Mouse (Mus musculus) erythroblast, embryonic 14.5 days (primary cell): ENCODE results near the gene Usp35. TPM values are rescaled to one million over a fixed set of nuclear protein-coding genes. Genes with fewer than 3 reads are reported as not detected.

ENCODE experiments used
- H3K27me3 ChIP-seq: 2 replicates; pipeline ENCODE4 v1.6.1; 2012; ENCODE audit warnings: inconsistent platforms; ENCODE audit not compliant: control insufficient read depth
- H3K36me3 ChIP-seq: 2 replicates; pipeline ENCODE4 v1.6.1; 2012; ENCODE audit warnings: mild to moderate bottlenecking, inconsistent platforms; ENCODE audit not compliant: control insufficient read depth
- H3K4me1 ChIP-seq: 2 replicates; pipeline ENCODE4 v1.6.1; 2012; ENCODE audit warnings: inconsistent platforms; ENCODE audit not compliant: control insufficient read depth
- H3K4me3 ChIP-seq: replicated peaks from 2 replicates; pipeline ENCODE3; 2012; ENCODE audit warnings: moderate library complexity, mild to moderate bottlenecking, inconsistent platforms
- H3K9me3 ChIP-seq: 2 replicates; pipeline ENCODE4 v1.6.1; 2012; ENCODE audit warnings: low read length, inconsistent platforms, mixed read lengths; ENCODE audit not compliant: control insufficient read depth
- GATA1 ChIP-seq: IDR thresholded peaks from 2 replicates; pipeline ENCODE4 v1.6.1; 2012; ENCODE audit warnings: low read length, inconsistent platforms, mixed read lengths
- TAL1 ChIP-seq: IDR thresholded peaks from 3 replicates; pipeline ENCODE4 v1.6.1; 2012; ENCODE audit warnings: low read length, inconsistent platforms, mixed read lengths
- polyA plus RNA-seq: library from polyadenylated mRNA; stranded (reverse); fragments of >175 nt; gene quantifications from 2 replicates; pipeline ENCODE4 v1.2.3, GENCODE M21; 2012

The Usp35 gene
- 0.02 TPM in 1 of 2 replicates, not detected in the other for polyA plus RNA-seq

GRCm38 (mm10) chr7:97331726-97332666 lies at the start of gene Usp35, which contains the start of gene Kctd21:
Usp35 (minus strand) TSS chr7:97332020.
Kctd21 (plus strand) TSS chr7:97332327.
- H3K9me3 ChIP-seq = no peaks in the 10 kb centered on the region
- no peak for TF ChIP-seq GATA1
- no peak for TF ChIP-seq TAL1
- H3K4me3 ChIP-seq = peak within 1 kb of the TSS; percentile 84
- no peaks in the 10 kb centered on the region for H3K36me3 ChIP-seq
- H3K27me3 ChIP-seq = peaks cover 12% of the 10 kb centered on the region
- H3K4me1 ChIP-seq = peaks cover 24% of the 10 kb centered on the region

DNA sequence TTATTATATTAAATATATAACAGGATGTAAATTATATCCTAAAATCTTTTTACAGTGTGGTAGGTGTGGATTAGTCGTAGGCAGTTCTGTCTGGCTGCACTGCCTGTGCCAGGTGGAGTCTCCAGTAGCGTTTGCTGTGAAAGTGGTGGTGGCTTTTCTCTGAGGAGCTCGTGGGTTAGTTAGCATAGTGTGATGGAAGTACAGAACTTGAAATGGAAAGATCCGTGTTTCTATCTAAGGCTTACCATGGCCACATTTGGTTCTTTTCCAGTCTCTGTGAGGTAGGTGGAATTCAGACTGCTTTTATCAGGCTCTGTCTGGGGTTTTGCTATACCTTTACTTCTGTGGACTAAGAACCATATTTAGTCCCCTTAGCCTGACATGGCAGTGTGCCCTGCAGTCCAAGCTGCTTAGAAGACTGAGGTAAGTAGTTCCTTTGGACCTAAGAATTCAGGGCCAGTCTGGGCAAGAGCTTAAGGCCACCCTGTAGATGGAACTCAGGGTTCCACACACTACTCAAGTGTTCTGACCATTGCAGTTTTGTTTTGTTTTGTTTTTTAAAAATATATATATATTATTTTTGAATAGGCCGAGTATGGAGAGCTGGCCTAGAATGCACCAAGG lies 48.8 kb upstream of the Usp35 start:
- no peak overlapping the region for H3K4me3 ChIP-seq
- H3K36me3 ChIP-seq = peaks cover 81% of the 10 kb centered on the region
- H3K27me3 ChIP-seq = no peaks in the 10 kb centered on the region
- TF ChIP-seq GATA1 (no peak), TAL1 (no peak)
- H3K9me3 ChIP-seq = no peaks in the 10 kb centered on the region
- peaks cover 4% of the 10 kb centered on the region for H3K4me1 ChIP-seq

DNA sequence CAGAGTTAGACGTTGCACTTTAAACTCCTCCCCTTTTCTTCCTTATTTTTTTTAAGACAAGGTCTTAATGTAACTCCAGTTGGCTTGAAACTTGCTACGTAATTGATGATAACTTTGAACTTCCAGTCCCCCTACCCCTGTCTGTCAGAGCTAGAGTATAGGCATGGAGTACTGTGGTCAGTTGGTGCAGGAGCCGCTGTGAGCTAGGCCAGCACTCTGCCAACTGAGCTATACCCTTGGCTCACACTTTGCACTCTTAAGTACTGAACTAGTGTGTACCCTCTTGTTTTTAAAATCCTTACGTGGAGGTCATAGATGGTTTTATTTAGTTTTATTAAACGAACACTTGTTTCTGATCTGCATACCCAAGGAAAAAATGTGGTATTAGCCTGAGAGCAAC lies 47.5 kb upstream of the Usp35 start:
- Histone ChIP-seq H3K36me3 (peaks cover 82% of the 10 kb centered on the region), H3K9me3 (no peaks in the 10 kb centered on the region), H3K4me1 (peaks cover 5% of the 10 kb centered on the region), H3K4me3 (no peak overlapping the region), H3K27me3 (no peaks in the 10 kb centered on the region)
- TF ChIP-seq GATA1 (no peak), TAL1 (no peak)

GRCm38 (mm10) chr7:97375906-97376305 lies 44.1 kb upstream of the Usp35 start:
- Histone ChIP-seq H3K9me3 (no peaks in the 10 kb centered on the region), H3K4me3 (no peak overlapping the region), H3K27me3 (no peaks in the 10 kb centered on the region), H3K4me1 (peaks cover 19% of the 10 kb centered on the region), H3K36me3 (peaks cover 56% of the 10 kb centered on the region)
- TF ChIP-seq GATA1 (no peak), TAL1 (no peak)

DNA sequence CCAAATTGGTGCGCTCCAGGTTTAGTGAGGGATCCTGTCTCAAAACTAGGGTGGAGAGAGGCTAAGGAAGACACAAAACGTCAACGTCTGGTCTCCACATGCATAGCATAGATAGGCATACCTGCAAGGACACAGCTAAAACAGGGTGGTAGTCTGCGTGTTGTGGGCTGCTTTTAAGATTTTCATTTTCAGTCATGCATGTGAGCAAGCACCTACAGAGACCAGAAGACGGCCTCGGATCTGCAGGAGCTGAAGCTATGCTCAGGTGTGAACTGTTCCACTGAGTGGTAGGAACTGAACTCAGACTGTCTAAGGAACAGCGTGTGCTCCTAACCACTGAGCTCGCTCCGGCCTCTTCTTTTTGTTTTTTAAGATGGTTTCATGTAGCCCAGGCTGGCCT lies 43.3 kb upstream of the Usp35 start:
- Histone ChIP-seq H3K27me3 (no peaks in the 10 kb centered on the region), H3K4me3 (no peak overlapping the region), H3K4me1 (peaks cover 22% of the 10 kb centered on the region), H3K9me3 (no peaks in the 10 kb centered on the region), H3K36me3 (peaks cover 51% of the 10 kb centered on the region)
- no peak for TF ChIP-seq GATA1

DNA sequence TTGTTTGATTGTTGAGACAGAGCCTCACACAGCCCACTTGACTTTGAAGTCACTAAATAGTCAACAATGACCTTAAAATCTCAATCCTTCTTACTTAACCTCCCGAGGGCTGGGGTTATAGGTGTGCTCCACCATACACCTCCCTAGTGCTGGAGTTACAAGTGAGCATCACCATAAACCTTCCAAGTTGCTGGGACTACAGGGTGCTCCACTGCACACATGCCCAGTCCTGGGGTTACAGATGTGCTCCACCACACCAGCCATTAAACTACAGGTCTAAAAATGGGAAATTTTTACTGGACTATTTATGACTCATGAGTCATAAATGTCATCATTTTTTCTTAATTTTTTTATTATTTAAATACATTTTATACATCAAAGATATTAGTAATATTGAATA lies 34.1 kb upstream of the Usp35 start:
- H3K9me3 ChIP-seq = 0 out of 2 replicates have a peak, but pooled peaks cover 2% of the 10 kb centered on the region
- no peak for TF ChIP-seq TAL1
- TF ChIP-seq GATA1 = no peak
- peaks cover 4% of the 10 kb centered on the region for H3K4me1 ChIP-seq
- H3K36me3 ChIP-seq = no peaks in the 10 kb centered on the region
- peaks cover 54% of the 10 kb centered on the region for H3K27me3 ChIP-seq
- H3K4me3 ChIP-seq = no peak overlapping the region

DNA sequence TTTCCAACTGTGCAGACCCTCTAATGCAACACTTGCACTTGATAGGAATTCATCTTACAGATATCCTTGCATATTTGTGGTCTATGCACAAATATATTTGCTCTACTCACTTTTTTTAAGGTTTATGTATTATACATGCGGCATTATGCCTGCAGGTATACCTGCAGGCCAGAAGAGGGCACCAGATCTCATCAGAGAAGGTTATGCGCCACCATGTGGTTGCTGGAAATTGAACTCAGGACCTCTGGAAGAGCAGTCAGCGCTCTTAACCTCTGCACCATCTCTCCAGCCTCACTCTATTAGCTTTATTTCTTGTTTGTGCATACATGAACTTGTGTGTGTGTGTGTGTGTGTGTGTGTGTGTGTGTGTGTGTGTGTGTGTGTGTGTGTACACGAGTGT lies 29.6 kb upstream of the Usp35 start:
- Histone ChIP-seq H3K36me3 (no peaks in the 10 kb centered on the region), H3K27me3 (peaks cover 49% of the 10 kb centered on the region), H3K4me1 (peaks cover 2% of the 10 kb centered on the region; the same call in 1 of the 2 replicates), H3K9me3 (0 out of 2 replicates have a peak, but pooled peaks cover 2% of the 10 kb centered on the region), H3K4me3 (no peak overlapping the region)
- TF ChIP-seq GATA1 (no peak), TAL1 (no peak)

DNA sequence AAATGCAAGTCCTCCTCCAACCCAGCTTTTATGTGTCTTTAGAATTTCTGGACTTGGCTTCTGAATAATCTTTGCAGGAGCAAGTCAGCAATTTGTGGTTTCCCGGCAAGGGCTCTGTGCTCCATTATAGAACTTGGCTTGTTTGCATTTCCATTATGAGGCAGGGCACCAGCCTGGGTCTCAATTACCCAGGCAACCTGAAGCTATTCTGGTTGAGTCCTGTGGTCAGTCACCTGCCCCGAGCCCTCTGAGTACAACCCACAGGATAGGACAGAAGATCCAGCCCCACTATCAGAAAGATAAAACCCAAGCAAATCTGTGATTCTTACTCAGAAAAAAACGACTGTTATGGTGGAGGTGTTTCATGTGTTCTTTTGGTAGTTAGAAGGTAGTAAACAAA lies 29.1 kb upstream of the Usp35 start:
- Histone ChIP-seq H3K9me3 (0 out of 2 replicates have a peak, but pooled peaks cover 2% of the 10 kb centered on the region), H3K4me1 (peaks cover 2% of the 10 kb centered on the region; the same call in 1 of the 2 replicates), H3K36me3 (no peaks in the 10 kb centered on the region), H3K27me3 (peaks cover 49% of the 10 kb centered on the region), H3K4me3 (no peak overlapping the region)
- TF ChIP-seq GATA1 (no peak), TAL1 (no peak)

DNA sequence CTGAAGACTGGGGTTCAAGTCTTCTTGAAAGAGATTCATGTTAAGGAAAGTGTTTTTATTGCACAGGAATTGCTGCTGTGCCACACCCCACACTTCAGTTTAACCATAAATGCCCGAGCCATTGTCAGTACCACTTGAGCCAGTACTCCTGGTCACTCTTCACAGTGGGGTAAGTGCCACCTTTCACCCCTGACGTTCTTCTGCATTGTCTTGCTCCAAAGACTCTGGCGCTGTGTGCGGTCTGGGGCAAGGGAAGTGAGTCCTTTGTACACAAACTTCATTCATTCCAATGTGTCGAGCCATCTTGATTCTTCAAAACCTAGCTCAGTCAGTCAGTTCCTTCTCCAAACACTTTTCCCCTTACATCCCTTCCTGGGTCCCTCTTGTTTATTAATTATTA lies 28.3 kb upstream of the Usp35 start:
- TF ChIP-seq TAL1 = no peak
- no peak for TF ChIP-seq GATA1
- Histone ChIP-seq H3K9me3 (0 out of 2 replicates have a peak, but pooled peaks cover 2% of the 10 kb centered on the region), H3K36me3 (no peaks in the 10 kb centered on the region), H3K4me1 (peaks cover 2% of the 10 kb centered on the region; the same call in 1 of the 2 replicates), H3K4me3 (no peak overlapping the region), H3K27me3 (peaks cover 43% of the 10 kb centered on the region)
